Mouse (Mus musculus) spleen, adult 2 months (tissue): ENCODE measurements around the gene Ppfibp1. TPM values are rescaled to one million over a fixed set of nuclear protein-coding genes. Genes with fewer than 3 reads are reported as not detected.

Experiments
- DNase-seq, 2 experiments: peaks; one replicate each; pipeline versions ENCODE4 v3.0.0 to v3.0.0-alpha.2; 2012 to 2021; ENCODE audit warnings: low spot score in 2 of 2, low read depth in 1 of 2
- H3K27ac ChIP-seq: fragments of 200-500 bp; 2 replicates; pipeline ENCODE4 v1.5.1; 2012; ENCODE audit warnings: low read length, inconsistent platforms; ENCODE audit not compliant: insufficient read depth
- H3K27me3 ChIP-seq: fragments of 200-500 bp; 2 replicates; pipeline ENCODE4 v1.6.1; 2012; ENCODE audit warnings: mild to moderate bottlenecking, moderate library complexity, low read length, inconsistent platforms; ENCODE audit not compliant: control insufficient read depth, insufficient read depth
- H3K36me3 ChIP-seq: fragments of 200-500 bp; 2 replicates; pipeline ENCODE4 v1.6.1; 2012; ENCODE audit warnings: mild to moderate bottlenecking, low read length, inconsistent platforms; ENCODE audit not compliant: control insufficient read depth, insufficient read depth
- H3K4me1 ChIP-seq: fragments of 200-500 bp; 2 replicates; pipeline ENCODE4 v1.6.1; 2011; ENCODE audit warnings: inconsistent platforms; ENCODE audit not compliant: control insufficient read depth, insufficient read depth, insufficient read length
- H3K4me3 ChIP-seq: fragments of 200-500 bp; 2 replicates; pipeline ENCODE4 v1.5.1; 2011; ENCODE audit warnings: mild to moderate bottlenecking, inconsistent platforms; ENCODE audit not compliant: insufficient read depth, insufficient read length; ENCODE audit errors: extremely low read depth
- CTCF ChIP-seq: fragments of 200-500 bp; IDR thresholded peaks from 2 replicates; pipeline ENCODE4 v1.5.1; 2011; ENCODE audit warnings: mild to moderate bottlenecking, inconsistent platforms; ENCODE audit not compliant: insufficient read depth, insufficient read length, insufficient replicate concordance; ENCODE audit errors: extremely low read depth
- POLR2A ChIP-seq: fragments of 200-500 bp; IDR thresholded peaks from 2 replicates; pipeline ENCODE4 v1.6.1; 2011; ENCODE audit warnings: low read depth, low read length, inconsistent platforms
- WGBS: fragments of 180-500 bp; shearing (Covaris S2); methylation state at CpG from one replicate; pipeline ENCODE4 v1.1.7; 2018; 5-methylcytosine and 5-hydroxymethylcytosine counted together
- polyA plus RNA-seq: library from polyadenylated mRNA; depleted of rRNA; stranded (reverse); fragments of >200 nt; gene quantifications from 2 replicates; pipeline ENCODE4 v1.2.3, GENCODE M21; 2012

Gene Ppfibp1
- polyA plus RNA-seq, 1 experiment: 5.3 TPM

GRCm38 (mm10) chr6:146912835-146913488 lies 24.7 kb downstream of the Ppfibp1 start:
- Histone ChIP-seq H3K27me3 (no peaks in the 10 kb centered on the region), H3K27ac (0 out of 2 replicates have a peak overlapping the region, but pooled peaks have one; percentile 4), H3K4me1 (peaks cover 2% of the 10 kb centered on the region; the same call in 1 of the 2 replicates), H3K4me3 (no peak overlapping the region), H3K36me3 (no peaks in the 10 kb centered on the region)
- no peak for DNase-seq
- 13% methylated on average over 3 of the region's 3 CpGs for WGBS
- no peak for TF ChIP-seq CTCF
- TF ChIP-seq POLR2A: no peak

- 54% methylated on average over 4 of the region's 4 CpGs for WGBS
- no peaks in the 10 kb centered on the region for H3K36me3 ChIP-seq
- 0 out of 2 replicates have a peak overlapping the region, but pooled peaks have one; percentile 4 for H3K27ac ChIP-seq
- TF ChIP-seq POLR2A: no peak
- no peak for TF ChIP-seq CTCF
- H3K4me3 ChIP-seq: no peak overlapping the region
- DNase-seq: no peak
- H3K4me1 ChIP-seq: no peaks in the 10 kb centered on the region; the same call in 1 of the 2 replicates
- no peaks in the 10 kb centered on the region for H3K27me3 ChIP-seq
Measured at GRCm38 (mm10) chr6:146913489-146914198, 25.4 kb downstream of the Ppfibp1 start.

DNA sequence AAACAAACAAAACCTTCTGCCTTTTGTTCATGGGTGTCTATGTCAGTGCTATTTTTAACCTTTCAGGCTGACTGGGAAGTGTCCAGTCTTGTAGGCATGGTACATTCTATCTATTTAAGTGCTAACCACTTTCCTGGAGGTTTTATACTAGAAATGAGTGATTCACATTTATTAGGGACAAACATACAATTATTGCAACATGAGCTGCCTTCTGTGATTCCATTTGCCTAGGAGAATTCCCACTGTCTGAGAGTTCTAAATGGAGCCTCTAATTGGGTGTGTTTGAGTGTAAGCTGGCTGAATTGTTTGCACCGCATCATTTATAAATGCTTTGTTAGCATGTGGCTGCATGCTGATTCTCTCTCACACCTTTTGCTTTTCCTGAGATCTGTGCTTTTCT lies 27.5 kb downstream of the Ppfibp1 start:
- DNase-seq: no peak
- H3K27ac ChIP-seq: no peak overlapping the region
- no peaks in the 10 kb centered on the region for H3K27me3 ChIP-seq
- no peaks in the 10 kb centered on the region for H3K36me3 ChIP-seq
- WGBS: 93% methylated on average over 1 of the region's 1 CpGs
- no peak for TF ChIP-seq POLR2A
- no peaks in the 10 kb centered on the region; the same call in 1 of the 2 replicates for H3K4me1 ChIP-seq
- H3K4me3 ChIP-seq: no peak overlapping the region

DNA sequence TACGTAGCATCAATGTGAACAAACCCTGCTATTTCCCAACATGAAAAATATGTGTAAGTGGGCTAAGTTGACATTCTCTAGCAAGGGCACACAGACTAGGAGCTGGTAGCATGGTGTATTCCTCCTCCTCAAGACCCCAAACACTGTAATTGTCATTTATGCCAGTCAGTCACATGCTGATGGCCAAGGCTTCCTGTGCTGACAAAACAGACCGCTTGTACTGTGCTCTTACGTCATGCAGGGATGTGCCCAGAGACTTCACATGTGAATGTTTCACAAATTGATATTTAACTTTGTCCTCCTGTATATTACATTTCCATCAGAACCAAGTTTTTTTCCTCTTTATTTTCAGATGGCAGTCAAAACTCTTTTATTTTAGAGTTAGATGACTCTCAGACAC lies 29.1 kb downstream of the Ppfibp1 start:
- WGBS: 84% methylated on average over 3 of the region's 3 CpGs
- TF ChIP-seq CTCF: no peak
- TF ChIP-seq POLR2A: no peak
- Histone ChIP-seq H3K27ac (no peak overlapping the region), H3K4me1 (no peaks in the 10 kb centered on the region; the same call in 1 of the 2 replicates), H3K27me3 (no peaks in the 10 kb centered on the region), H3K4me3 (no peak overlapping the region), H3K36me3 (no peaks in the 10 kb centered on the region)
- DNase-seq: no peak

DNA sequence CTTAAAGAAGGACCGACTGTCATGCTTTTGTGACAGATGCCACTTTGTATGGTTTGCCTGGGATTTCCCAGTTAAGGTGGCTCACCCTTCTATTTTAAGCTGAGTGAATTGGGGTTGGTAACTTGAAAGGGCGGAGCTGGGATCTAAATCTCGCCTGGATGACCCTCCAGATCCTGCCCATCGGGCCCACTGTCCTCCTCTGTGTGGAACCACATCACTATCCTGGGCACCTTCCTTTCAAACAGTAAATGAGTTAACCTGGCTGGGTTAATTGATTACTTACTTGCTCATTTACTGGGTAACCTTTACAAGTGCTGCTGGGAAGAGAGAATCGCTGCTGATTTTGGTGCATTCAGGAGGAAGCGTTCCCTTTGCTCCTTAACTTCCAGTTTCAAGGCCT lies 30.1 kb downstream of the Ppfibp1 start:
- Histone ChIP-seq H3K36me3 (no peaks in the 10 kb centered on the region), H3K27me3 (no peaks in the 10 kb centered on the region), H3K27ac (no peak overlapping the region), H3K4me1 (no peaks in the 10 kb centered on the region), H3K4me3 (no peak overlapping the region)
- TF ChIP-seq POLR2A (no peak), CTCF (no peak)
- WGBS: 88% methylated on average over 6 of the region's 6 CpGs
- DNase-seq: no peak

GRCm38 (mm10) chr6:146926415-146926980 lies 38.2 kb downstream of the Ppfibp1 start:
- Histone ChIP-seq H3K4me3 (no peak overlapping the region), H3K27me3 (no peaks in the 10 kb centered on the region), H3K4me1 (no peaks in the 10 kb centered on the region), H3K27ac (no peak overlapping the region), H3K36me3 (no peaks in the 10 kb centered on the region)
- WGBS: 84% methylated on average over 5 of the region's 5 CpGs
- no peak for DNase-seq
- no peak for TF ChIP-seq POLR2A
- TF ChIP-seq CTCF: no peak
